Mouse (Mus musculus): ENCODE measurements at regions not wholly inside any gene's neighbourhood (a gene's known extent, or its start where the extent isn't known, plus 50 kb on each side); places are given as distances from the start of the nearest gene placed in this dataset.

DNA sequence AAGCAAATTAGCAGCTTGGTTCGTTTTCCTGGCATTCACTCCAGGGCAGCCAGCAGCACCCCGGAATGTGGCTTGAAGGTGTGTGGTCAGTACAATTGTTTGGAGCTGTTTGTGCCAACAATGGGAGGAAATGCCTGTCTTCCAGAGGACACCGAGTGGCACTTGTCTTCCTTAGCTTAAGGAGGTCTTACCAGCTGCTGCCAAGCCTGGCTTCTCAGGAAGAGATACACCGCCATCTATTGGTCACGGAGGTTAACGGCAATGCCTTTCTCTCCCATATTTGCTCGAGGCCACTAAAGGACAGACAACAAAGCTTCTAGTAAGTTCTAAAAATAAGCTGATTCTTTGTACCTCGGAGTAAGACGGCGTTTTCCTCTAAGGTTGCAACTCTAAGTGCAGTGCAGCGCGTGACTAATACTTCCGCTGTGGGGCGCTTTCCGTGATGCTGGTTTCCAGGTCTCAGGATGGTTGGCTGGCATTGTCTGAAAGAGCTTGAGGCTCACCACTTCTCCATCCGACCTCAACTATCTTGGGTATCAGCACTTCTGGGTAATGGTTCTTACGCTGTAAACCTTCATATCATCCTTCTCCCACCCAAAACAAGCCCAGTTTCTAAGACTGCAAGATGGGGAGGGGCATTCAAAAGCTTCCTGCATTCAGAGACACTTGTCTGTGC lies 145.2 kb downstream of the Psat1 start:
- ATAC-seq (replicated peaks; ENCODE audit: low read depth, poor library complexity, severe bottlenecking) = peak; percentile 97

GRCm38 (mm10) chr19:15800856-15801706 lies 146.1 kb downstream of the Psat1 start:
- no peak for ATAC-seq (replicated peaks; ENCODE audit: low read depth, poor library complexity, severe bottlenecking)

DNA sequence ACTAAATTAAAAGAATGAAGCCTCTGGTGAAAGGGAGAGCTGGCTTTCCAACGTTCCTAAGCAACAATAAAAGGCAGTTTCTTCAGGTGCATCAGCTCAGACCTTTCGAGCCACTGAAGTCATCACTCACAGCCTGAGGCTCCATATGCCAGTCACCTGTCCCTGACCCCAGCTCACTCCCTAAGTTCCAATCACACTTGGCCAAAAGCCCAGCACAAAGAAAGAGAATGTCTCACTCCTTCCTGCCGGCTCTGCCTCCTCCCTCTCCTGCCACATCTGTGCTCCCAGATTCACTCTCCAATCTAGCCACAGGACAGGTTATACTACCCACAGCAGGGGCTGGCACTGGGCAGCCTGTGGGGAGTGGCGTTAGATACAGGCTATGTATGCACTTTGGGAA lies 150.7 kb downstream of the Psat1 start:
- ATAC-seq (replicated peaks; ENCODE audit: low read depth, poor library complexity, severe bottlenecking) = no peak

GRCm38 (mm10) chr19:15791942-15792341 lies 155.2 kb downstream of the Psat1 start:
- ATAC-seq (replicated peaks; ENCODE audit: low read depth, poor library complexity, severe bottlenecking) = no peak

GRCm38 (mm10) chr19:15791264-15791913 lies 155.7 kb downstream of the Psat1 start:
- no peak for ATAC-seq (replicated peaks; ENCODE audit: low read depth, poor library complexity, severe bottlenecking)

DNA sequence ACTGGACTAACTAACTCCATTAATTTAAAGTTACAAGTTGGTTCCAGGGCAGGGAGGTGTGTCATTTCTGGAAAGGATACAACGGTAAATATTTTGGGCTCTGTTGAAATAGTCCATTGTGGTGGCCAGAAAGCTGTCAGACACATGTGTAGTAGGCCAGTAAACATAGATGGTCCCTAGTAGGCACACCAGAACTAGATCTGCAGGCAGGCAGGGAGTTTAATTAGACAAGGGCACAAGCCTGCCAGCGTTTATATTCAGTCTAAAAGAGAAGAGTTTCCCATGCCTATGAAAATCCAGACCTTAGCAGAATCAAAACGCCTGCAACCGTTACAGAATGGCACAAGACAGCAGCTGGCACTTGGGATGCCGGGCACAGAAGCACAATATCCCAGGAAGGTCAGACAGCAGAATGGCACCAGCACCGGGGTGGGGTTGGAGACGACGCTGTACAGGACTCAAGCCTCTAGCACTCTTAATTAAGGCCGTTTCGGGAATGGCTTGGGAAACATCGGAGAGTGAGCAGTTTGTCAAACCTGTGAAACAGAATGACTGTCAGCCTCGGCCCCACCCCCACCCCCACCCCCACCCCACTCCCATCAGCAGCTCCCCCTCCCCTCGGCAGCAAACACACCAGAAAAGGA lies 156.4 kb downstream of the Psat1 start:
- ATAC-seq (replicated peaks; ENCODE audit: low read depth, poor library complexity, severe bottlenecking) = no peak

DNA sequence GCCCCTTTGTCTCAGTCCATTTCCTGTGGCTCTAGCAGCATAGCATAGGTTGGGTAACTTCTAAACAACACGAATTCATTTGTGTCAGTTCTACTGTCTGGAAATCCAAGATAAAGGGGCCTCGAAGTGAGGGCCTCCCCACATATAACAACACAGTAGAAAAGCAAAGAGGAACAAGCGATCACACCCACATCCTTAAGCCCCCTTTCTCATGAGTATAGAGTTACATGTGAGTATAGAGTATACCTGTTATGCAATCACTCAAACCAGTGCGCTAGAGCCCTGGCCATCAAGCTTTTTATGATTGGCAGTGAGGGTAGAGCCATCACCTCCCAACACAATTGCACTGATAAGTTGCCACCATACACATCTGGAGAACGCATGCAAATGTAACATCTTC lies 157.4 kb downstream of the Psat1 start:
- ATAC-seq (replicated peaks; ENCODE audit: low read depth, poor library complexity, severe bottlenecking) = peak; percentile 76

DNA sequence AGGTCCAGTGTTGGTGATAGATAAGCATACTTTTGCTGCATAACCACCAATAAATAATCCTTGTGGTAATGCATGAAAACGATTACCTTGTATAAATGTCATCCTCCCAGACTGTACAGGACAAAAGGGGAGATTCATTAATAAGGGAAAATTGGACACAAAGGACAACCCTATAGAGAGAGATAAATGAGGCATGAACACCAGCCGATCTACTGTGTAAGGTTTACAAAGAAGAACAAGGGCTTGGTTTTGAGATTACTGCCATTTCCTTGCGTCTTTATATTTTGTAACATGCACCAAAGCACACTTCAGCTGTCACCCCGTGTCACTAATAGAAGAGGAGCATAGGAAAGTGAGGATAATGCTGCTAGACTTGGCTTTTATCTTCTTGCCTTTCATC lies 162.5 kb downstream of the Psat1 start:
- ATAC-seq (replicated peaks; ENCODE audit: low read depth, poor library complexity, severe bottlenecking) = no peak

GRCm38 (mm10) chr19:15769651-15770050 lies 177.5 kb downstream of the Psat1 start:
- no peak for ATAC-seq (replicated peaks; ENCODE audit: low read depth, poor library complexity, severe bottlenecking)

GRCm38 (mm10) chr19:15761086-15761485 lies 186.1 kb downstream of the Psat1 start:
- ATAC-seq (replicated peaks; ENCODE audit: low read depth, poor library complexity, severe bottlenecking) = no peak

GRCm38 (mm10) chr19:15745026-15745777 lies 201.9 kb downstream of the Psat1 start:
- ATAC-seq (replicated peaks; ENCODE audit: low read depth, poor library complexity, severe bottlenecking) = no peak

DNA sequence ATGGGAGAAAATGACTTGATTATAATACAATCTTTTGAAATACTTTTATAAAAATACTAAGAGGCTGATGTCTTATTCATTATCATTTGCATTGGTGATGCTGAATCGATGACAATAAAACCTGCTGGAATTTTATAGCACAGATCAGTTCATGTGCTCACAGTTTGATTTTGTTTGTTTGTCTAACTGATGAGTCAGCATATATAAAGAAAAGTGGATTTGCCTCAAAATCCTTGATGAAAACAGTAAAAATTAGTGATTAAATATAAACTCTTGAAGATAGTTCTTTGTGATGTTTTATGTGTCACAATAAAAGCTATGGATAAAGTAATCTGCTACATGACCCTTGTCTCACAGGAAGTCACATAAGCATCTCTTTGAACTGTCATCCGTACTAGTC lies 210.9 kb downstream of the Psat1 start:
- ATAC-seq (replicated peaks; ENCODE audit: low read depth, poor library complexity, severe bottlenecking) = no peak

DNA sequence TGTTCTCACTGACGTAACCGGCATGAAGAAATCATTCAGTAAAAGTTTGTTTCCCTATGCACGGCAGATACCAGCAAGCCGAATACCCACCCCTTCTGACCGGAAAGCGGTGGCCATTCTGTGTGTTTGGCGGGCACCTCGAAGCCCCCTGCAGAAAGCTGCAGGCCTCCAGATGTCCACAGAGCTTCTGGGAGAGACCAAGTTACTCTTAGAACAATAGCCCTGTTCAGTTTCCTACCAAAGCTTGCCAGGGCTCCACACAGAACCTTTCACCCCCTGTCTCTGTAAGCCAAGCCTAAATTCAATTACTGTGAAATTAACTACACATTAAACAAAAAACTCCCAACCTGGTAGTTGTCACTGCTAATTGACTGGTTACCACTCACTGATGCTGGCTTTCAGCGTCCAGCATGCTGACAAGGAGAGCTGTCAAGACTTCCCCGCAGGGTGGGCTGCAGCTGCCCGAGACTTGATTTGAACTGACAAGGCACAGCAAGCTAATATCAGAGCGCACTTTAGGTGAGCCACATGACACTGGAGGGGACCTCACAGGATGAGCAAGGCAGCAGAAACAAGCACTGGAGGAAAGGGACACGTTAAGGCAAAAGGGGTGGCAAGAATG lies 220.2 kb downstream of the Psat1 start:
- ATAC-seq (replicated peaks; ENCODE audit: low read depth, poor library complexity, severe bottlenecking) = no peak

DNA sequence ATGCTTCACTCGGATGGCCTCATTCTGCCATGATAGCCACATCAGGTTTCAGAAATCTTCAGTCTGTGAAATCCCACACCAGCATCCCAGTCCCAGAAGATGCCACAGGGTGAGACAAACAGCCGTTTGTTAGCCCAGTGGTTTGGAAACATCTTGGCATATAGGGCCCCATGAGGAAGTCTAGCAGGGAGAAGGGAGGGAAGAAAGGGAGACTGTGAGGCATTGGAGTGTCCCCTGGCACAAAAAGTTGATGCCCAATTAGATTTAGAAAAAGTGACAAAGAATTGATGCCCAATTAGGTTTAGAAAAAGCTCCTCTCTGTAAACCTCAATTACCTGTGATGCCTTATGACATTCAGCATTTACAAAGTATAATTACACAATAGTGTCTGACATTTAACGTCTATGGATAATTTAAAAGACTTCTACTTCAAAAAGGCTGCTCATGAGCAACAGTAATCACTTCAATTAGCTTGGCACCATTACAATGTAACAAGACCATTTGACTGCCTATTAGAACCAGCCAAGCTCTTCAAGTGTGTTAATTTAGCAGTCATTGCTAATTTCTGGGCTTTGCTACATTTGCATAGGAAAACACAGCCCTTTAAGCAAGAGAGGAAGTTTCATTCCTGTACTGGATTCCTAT lies 254.6 kb downstream of the Psat1 start:
- ATAC-seq (replicated peaks; ENCODE audit: low read depth, poor library complexity, severe bottlenecking) = no peak

DNA sequence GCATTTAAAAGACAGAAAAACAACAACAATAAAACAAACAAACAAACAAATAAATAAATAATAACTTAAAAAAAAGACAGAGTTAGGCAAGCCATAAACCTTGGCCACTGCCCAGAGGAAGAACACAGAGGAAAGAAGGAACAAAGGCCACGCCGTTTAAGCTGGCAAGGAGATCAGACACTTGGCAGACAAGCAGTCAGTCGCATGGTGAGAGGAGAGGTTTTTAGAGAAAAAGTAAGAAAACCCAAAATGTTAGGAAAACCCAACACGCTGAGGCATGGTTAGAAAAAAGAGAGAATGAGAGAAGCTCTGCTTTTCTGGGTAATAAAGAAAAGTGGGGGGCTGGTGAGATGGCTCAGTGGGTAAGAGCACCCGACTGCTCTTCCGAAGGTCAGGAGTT lies 277.1 kb downstream of the Psat1 start:
- ATAC-seq (replicated peaks; ENCODE audit: low read depth, poor library complexity, severe bottlenecking) = no peak

DNA sequence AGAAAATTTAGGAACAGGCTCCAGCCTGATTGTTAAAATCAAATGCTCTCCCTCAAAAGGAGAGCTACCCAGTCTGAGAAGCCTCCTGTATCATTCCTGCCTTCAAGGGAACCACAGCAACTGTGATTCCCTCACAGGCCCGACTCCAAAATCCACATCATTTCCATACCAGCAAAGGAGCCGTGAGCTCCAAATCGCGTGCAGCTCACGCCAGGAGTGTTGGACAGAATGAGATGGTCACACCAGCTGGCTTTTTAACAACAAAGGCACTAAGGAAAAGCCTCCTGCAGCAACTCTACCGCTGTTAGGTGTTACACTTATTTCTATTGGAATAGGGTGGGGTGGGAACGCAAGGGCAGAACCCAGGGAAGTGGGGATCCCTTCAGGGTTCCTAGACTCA lies 277.6 kb downstream of the Psat1 start:
- ATAC-seq (replicated peaks; ENCODE audit: low read depth, poor library complexity, severe bottlenecking) = no peak

DNA sequence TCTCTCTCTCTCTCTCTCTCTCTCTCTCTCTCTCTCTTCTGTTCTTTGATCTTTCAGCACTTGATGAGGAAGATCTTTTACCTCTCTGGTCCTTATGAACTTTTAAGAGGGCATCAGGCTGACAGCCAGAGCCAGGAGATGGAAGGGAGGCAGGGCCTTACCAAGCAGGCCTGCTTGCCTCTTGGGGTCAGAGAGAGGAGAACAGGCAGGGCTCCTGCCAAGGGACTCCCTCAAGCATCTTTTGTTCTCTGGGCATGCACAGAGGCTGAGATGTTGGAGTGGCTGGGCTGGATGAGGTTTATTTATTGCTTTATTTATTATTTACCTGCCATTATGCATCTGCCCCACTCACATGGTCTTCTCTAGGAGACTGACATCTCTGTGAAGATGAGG lies 278.5 kb downstream of the Psat1 start:
- ATAC-seq (replicated peaks; ENCODE audit: low read depth, poor library complexity, severe bottlenecking) = no peak

GRCm38 (mm10) chr19:15667889-15668623 lies 279.1 kb downstream of the Psat1 start:
- ATAC-seq (replicated peaks; ENCODE audit: low read depth, poor library complexity, severe bottlenecking) = no peak
